Comparison of ENCODE assay signal across 10 mouse cellular contexts in the genomic region with DNA sequence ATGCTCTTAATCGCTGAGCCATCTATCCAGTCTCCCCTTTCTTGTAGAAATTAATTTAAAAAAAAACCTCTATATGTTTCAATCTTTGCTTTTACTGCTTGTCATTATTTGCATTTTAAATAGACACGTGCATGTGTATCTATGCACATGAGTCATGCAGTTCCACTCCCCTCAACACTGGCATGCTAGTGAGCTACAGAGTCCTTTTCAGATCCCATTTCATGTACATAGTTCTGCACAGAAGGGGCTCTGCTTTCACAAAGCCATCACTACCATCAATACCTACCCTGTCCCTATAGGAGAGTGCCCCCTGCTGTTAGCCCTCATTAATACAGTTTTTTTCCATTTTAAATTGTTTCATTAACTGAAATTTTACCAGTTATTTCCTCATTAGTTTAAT. TPM values are rescaled to one million over a fixed set of nuclear protein-coding genes. Genes with fewer than 3 reads are reported as not detected.
A peak's percentile ranks its signal among the peaks of the same experiment; 100 is the strongest.
DNase-seq lines count a peak whose midpoint lies in the region; ATAC-seq and TF ChIP-seq lines count a peak whose summit lies in the region.
"Had no signal": no experiment of that assay in that cellular context is flagged by ENCODE, and none has a peak within 500 bp of the region (broad histone marks: within the 10 kb centered on the region; RNA-seq: fewer than 3 reads in every experiment).

No protein-coding gene starts in this region.

- TF ChIP-seq EP300 in stomach, postnatal 0 days (optimal IDR thresholded peaks at IDR 0.05): no peak

- H3K4me2 ChIP-seq in lung, embryonic 14.5 days: no peak overlapping the region
- H3K4me2 ChIP-seq in stomach, postnatal 0 days (replicated peaks; ENCODE audit: low read depth): no peak overlapping the region
- H3K4me2 ChIP-seq: neural tube, embryonic 13.5 days had no signal

- no peak overlapping the region for H3K27ac ChIP-seq in lung, embryonic 14.5 days (ENCODE audit: low read depth)
- H3K27ac ChIP-seq in stomach, postnatal 0 days (replicated peaks): no peak overlapping the region
- H3K27ac ChIP-seq: neural tube, embryonic 13.5 days had no signal

- H3K36me3 ChIP-seq in lung, embryonic 14.5 days (ENCODE audit: insufficient read depth): no peaks in the 10 kb centered on the region
- H3K36me3 ChIP-seq in stomach, postnatal 0 days (ENCODE audit: control insufficient read depth, insufficient read depth, low read length): no peaks in the 10 kb centered on the region
- H3K36me3 ChIP-seq: neural tube, embryonic 13.5 days had no signal

- H3K27me3 ChIP-seq in lung, embryonic 14.5 days (ENCODE audit: insufficient read depth, low read length): no peaks in the 10 kb centered on the region
- no peaks in the 10 kb centered on the region for H3K27me3 ChIP-seq in stomach, postnatal 0 days (ENCODE audit: control insufficient read depth, insufficient read depth, low read length)
- H3K27me3 ChIP-seq: neural tube, embryonic 13.5 days had no signal

- no peak overlapping the region for H3K4me3 ChIP-seq in lung, embryonic 14.5 days (ENCODE audit: low read depth, low read length)
- H3K4me3 ChIP-seq in stomach, postnatal 0 days (ENCODE audit: low read depth, low read length): no peak overlapping the region
- H3K4me3 ChIP-seq: neural tube, embryonic 13.5 days had no signal

- no peak for ATAC-seq in lung, embryonic 14.5 days (ENCODE audit: insufficient read depth)
- ATAC-seq in stomach, postnatal 0 days (ENCODE audit: low FRiP score, low TSS enrichment): no peak

- intact Hi-C loops in gastrocnemius, postnatal 36 days (cut with DNase I): loop anchor here (5.0 to 10.0 kb wide), 2 partner anchors 87 to 550 kb away; a partner anchor contains a TSS

- DNase-seq in gastrocnemius, adult 18-20 months (ENCODE audit: low spot score): peak; percentile 42
- no peak for DNase-seq in gastrocnemius, postnatal 36 days
- DNase-seq in lung, embryonic 14.5 days: peak; percentile 52
- DNase-seq in lung, adult 18-20 months: no peak
- DNase-seq in embryo, embryonic 9.5 days (ENCODE audit: extremely low spot score): peak; percentile 12
- no peak for DNase-seq in stomach, postnatal 0 days (ENCODE audit: low spot score)
- DNase-seq in gastrocnemius, postnatal 4 days (ENCODE audit: low spot score in 2 of 2): no peak
- no peak for DNase-seq in left cerebral cortex, adult 9 months (ENCODE audit: low spot score in 2 of 2)
- DNase-seq: left cerebral cortex, postnatal 4 days had no signal

- peak; percentile 67 for TF ChIP-seq CTCF in lung, embryonic 14.5 days (IDR thresholded peaks at IDR 0.05; ENCODE audit: low read depth)
- TF ChIP-seq CTCF in stomach, postnatal 0 days (IDR thresholded peaks at IDR 0.05; ENCODE audit: low read depth): peak; percentile 78

- H3K9ac ChIP-seq in lung, embryonic 14.5 days: no peak overlapping the region
- no peak overlapping the region for H3K9ac ChIP-seq in stomach, postnatal 0 days (ENCODE audit: low read length)
- H3K9ac ChIP-seq: neural tube, embryonic 13.5 days had no signal

- no peaks in the 10 kb centered on the region for H3K4me1 ChIP-seq in lung, embryonic 14.5 days (ENCODE audit: insufficient read depth)
- H3K4me1 ChIP-seq in stomach, postnatal 0 days (replicated peaks; ENCODE audit: control insufficient read depth, insufficient read depth): no peaks in the 10 kb centered on the region
- H3K4me1 ChIP-seq: neural tube, embryonic 13.5 days had no signal

- 61% methylated on average over 2 of the region's 2 CpGs for WGBS in lung, embryonic 14.5 days
- WGBS in stomach, postnatal 0 days: 40% methylated on average over 2 of the region's 2 CpGs

- H3K9me3 ChIP-seq in lung, embryonic 14.5 days (ENCODE audit: low read depth, low read length): no peaks in the 10 kb centered on the region
- H3K9me3 ChIP-seq in stomach, postnatal 0 days (ENCODE audit: control insufficient read depth, low read length): no peaks in the 10 kb centered on the region
- H3K9me3 ChIP-seq: neural tube, embryonic 13.5 days had no signal

RNA-seq across cellular contexts. Expression of a gene that starts 23.0 kb away (rescaled TPM):
- not detected for total RNA-seq in gastrocnemius, adult 18-20 months (2021)
- total RNA-seq in gastrocnemius, postnatal 36 days (2021): not detected
- 0.05 TPM in 1 of 2 replicates, not detected in the other for polyA plus RNA-seq in lung, embryonic 14.5 days (2014; fragmentation: Nextera tagmentation; extraction: Ambion mirVana)
- 0.08 and 0.19 TPM in 2 replicates for polyA plus RNA-seq in stomach, postnatal 0 days (2015; fragmentation: Nextera tagmentation; extraction: Ambion mirVana)
- total RNA-seq in gastrocnemius, postnatal 4 days (2021): under 1 TPM; 0.08 to 0.15 TPM
- polyA plus RNA-seq: neural tube, embryonic 13.5 days had no signal

Comparison
In these comparisons a context has a peak if more than half of its experiments do, and no peak if none do; other contexts are left out.
1. DNase-seq: peak in gastrocnemius, adult 18-20 months (single experiment), lung, embryonic 14.5 days (single experiment) and embryo, embryonic 9.5 days (single experiment); none in gastrocnemius, postnatal 36 days (0 of 2), lung, adult 18-20 months (0 of 2), stomach, postnatal 0 days (single experiment), gastrocnemius, postnatal 4 days (0 of 2) and left cerebral cortex, adult 9 months (0 of 2).